Mouse (Mus musculus): ENCODE results near the gene Rslcan18. TPM values are rescaled to one million over a fixed set of nuclear protein-coding genes. Genes with fewer than 3 reads are reported as not detected.
"Not testable (repeated sequence)": the region's sequence is repeated elsewhere in the genome, so short reads cannot be mapped to it uniquely, and the experiment has no call there.

Gene Rslcan18
- under 1 TPM; 0.61 to 0.67 TPM for total RNA-seq (2021)

GRCm38 (mm10) chr13:67116163-67116562 lies at the start of gene Rslcan18:
TSS of gene Rslcan18 (minus strand) at chr13:67116263.
- DNase-seq, result not testable (repeated sequence)

- peak; percentile 85 to 87 for DNase-seq
Measured at GRCm38 (mm10) chr13:67128038-67128721, 12.1 kb upstream of the Rslcan18 start.

- DNase-seq, result not testable (repeated sequence)
Measured at GRCm38 (mm10) chr13:67127507-67127906, 11.4 kb upstream of the Rslcan18 start.

- no peak for DNase-seq
Measured at GRCm38 (mm10) chr13:67124460-67124859, 8.4 kb upstream of the Rslcan18 start.

GRCm38 (mm10) chr13:67121360-67121759 lies 5.3 kb upstream of the Rslcan18 start, which contains the start of gene Zfp759:
TSS of gene Zfp759 (plus strand) at chr13:67121660.
- DNase-seq, result not testable (repeated sequence)

- DNase-seq, result no peak
Measured at GRCm38 (mm10) chr13:67113287-67113686, 2.8 kb downstream of the Rslcan18 start.

- DNase-seq, result peak; percentile 14 to 37
Measured at GRCm38 (mm10) chr13:67112096-67112495, 4.0 kb downstream of the Rslcan18 start.

- DNase-seq, result peak; percentile 22 to 42
Measured at GRCm38 (mm10) chr13:67108821-67109206, 7.2 kb downstream of the Rslcan18 start.

GRCm38 (mm10) chr13:67108194-67108820 lies 7.8 kb downstream of the Rslcan18 start, which contains the start of gene Gm28557:
TSS of gene Gm28557 (minus strand) at chr13:67108604.
- peak; percentile 84 to 86 for DNase-seq

- no peak for DNase-seq
Measured at GRCm38 (mm10) chr13:67107681-67108080, 8.4 kb downstream of the Rslcan18 start.

- no peak for DNase-seq
Measured at GRCm38 (mm10) chr13:67097876-67098275, 18.2 kb downstream of the Rslcan18 start, which contains the start of gene Zfp708. TSS of gene Zfp708 (minus strand) at chr13:67097976.

GRCm38 (mm10) chr13:67090154-67090553 lies 25.9 kb downstream of the Rslcan18 start:
- no peak for DNase-seq

- DNase-seq, result no peak
Measured at GRCm38 (mm10) chr13:67081946-67082345, 34.1 kb downstream of the Rslcan18 start.

- peak; percentile 64 to 73 for DNase-seq
Measured at GRCm38 (mm10) chr13:67081142-67081713, 34.8 kb downstream of the Rslcan18 start.

- no peak for DNase-seq
Measured at GRCm38 (mm10) chr13:67077244-67077643, 38.8 kb downstream of the Rslcan18 start.

GRCm38 (mm10) chr13:67072786-67073185 lies 43.3 kb downstream of the Rslcan18 start:
- DNase-seq, result no peak

GRCm38 (mm10) chr13:67065386-67065785 lies 50.7 kb downstream of the Rslcan18 start:
- DNase-seq, result no peak

GRCm38 (mm10) chr13:67062427-67062826 lies 53.6 kb downstream of the Rslcan18 start:
- no peak for DNase-seq

- DNase-seq, result peak; percentile 91 to 92
Measured at GRCm38 (mm10) chr13:67060786-67061358, 55.2 kb downstream of the Rslcan18 start, which contains the start of gene Zfp712. TSS of gene Zfp712 (minus strand) at chr13:67061170.

GRCm38 (mm10) chr13:67060161-67060785 lies 55.8 kb downstream of the Rslcan18 start:
- no peak for DNase-seq
